Mouse (Mus musculus): ENCODE results near the gene Slc9a5.

- TF ChIP-seq CTCF (IDR thresholded peaks at IDR 0.05; ENCODE audit: borderline replicate concordance, insufficient read depth, low read length) (no peak), POLR2A (IDR thresholded peaks at IDR 0.05; ENCODE audit: low read depth, low read length) (no peak)
These were observed 6.8 kb downstream of the Slc9a5 start for GRCm38 (mm10) chr8:105355179-105356024.

Data from embryonic fibroblast, embryonic 13.5 days (primary cell).